Mouse (Mus musculus) ZHBTc4 (cell line): ENCODE measurements around the gene Onecut1.

ENCODE experiments used
- DNase-seq: peaks from one replicate; pipeline ENCODE4 v3.0.0-alpha.2; 2011; ENCODE audit warnings: low read depth, low spot score

Onecut1 gene

GRCm38 (mm10) chr9:74911430-74911829 is 49.7 kb downstream of the Onecut1 start:
- DNase-seq = no peak

- DNase-seq = no peak
These were observed 50.2 kb downstream of the Onecut1 start for GRCm38 (mm10) chr9:74911919-74912318.

- DNase-seq = no peak
These were observed 51.1 kb downstream of the Onecut1 start for GRCm38 (mm10) chr9:74912619-74913376.

GRCm38 (mm10) chr9:74915611-74916010 is 53.9 kb downstream of the Onecut1 start:
- DNase-seq = no peak

- DNase-seq = no peak
These were observed 58.7 kb downstream of the Onecut1 start for GRCm38 (mm10) chr9:74920450-74920849.

GRCm38 (mm10) chr9:74921422-74921821 is 59.7 kb downstream of the Onecut1 start:
- no peak for DNase-seq

- no peak for DNase-seq
These were observed 61.2 kb downstream of the Onecut1 start for GRCm38 (mm10) chr9:74922884-74923283.

- DNase-seq = no peak
These were observed 61.7 kb downstream of the Onecut1 start for GRCm38 (mm10) chr9:74923291-74923977.

- no peak for DNase-seq
These were observed 63.6 kb downstream of the Onecut1 start for GRCm38 (mm10) chr9:74925220-74925769.

- no peak for DNase-seq
These were observed 68.3 kb downstream of the Onecut1 start for GRCm38 (mm10) chr9:74929981-74930423.

- DNase-seq = no peak
These were observed 68.9 kb downstream of the Onecut1 start for GRCm38 (mm10) chr9:74930653-74931052.

- no peak for DNase-seq
These were observed 73.6 kb downstream of the Onecut1 start for GRCm38 (mm10) chr9:74935289-74935688.

GRCm38 (mm10) chr9:74937761-74938160 is 76.0 kb downstream of the Onecut1 start:
- DNase-seq = no peak

- DNase-seq = no peak
These were observed 77.2 kb downstream of the Onecut1 start for GRCm38 (mm10) chr9:74938670-74939534.
